Mouse (Mus musculus) myocyte (in vitro differentiated cells): ENCODE results near the gene Coq5.
A peak's percentile ranks its signal among the peaks of the same experiment; 100 is the strongest.

ENCODE experiments used
- E2F4 ChIP-seq: IDR thresholded peaks from one replicate; pipeline ENCODE4 v1.6.1; 2011; ENCODE audit warnings: mild to moderate bottlenecking, control low read depth, moderate library complexity; ENCODE audit not compliant: insufficient read depth
- MAX ChIP-seq: IDR thresholded peaks from one replicate; pipeline ENCODE4 v1.6.1; 2011; ENCODE audit warnings: low read depth, mild to moderate bottlenecking, control low read depth
- POLR2A ChIP-seq: IDR thresholded peaks from one replicate; pipeline ENCODE4 v1.6.1; 2011; ENCODE audit warnings: low read depth, mild to moderate bottlenecking, control low read depth, moderate library complexity; ENCODE audit not compliant: insufficient read length
- SRF ChIP-seq: IDR thresholded peaks from one replicate; pipeline ENCODE4 v1.6.1; 2011; ENCODE audit warnings: low read depth; ENCODE audit not compliant: control insufficient read depth, insufficient read length

- TF ChIP-seq POLR2A (peak; percentile 97), MAX (no peak), SRF (no peak), E2F4 (no peak)
These were observed 6.5 kb upstream of the Coq5 start, which contains the start of gene Rnf10 for GRCm38 (mm10) chr5:115272812-115273548.
